Mouse (Mus musculus): ENCODE measurements around the gene Zbtb17. TPM values are rescaled to one million over a fixed set of nuclear protein-coding genes. Genes with fewer than 3 reads are reported as not detected.

Gene Zbtb17
- polyA plus RNA-seq, 1 experiment from 2014 or later, result 19.8 TPM

GRCm38 (mm10) chr4:141514179-141514641 lies 69.8 kb downstream of the Zbtb17 start:
- POLR2A ChIA-PET, result no interaction called here
- no peak for DNase-seq (ENCODE audit: low read depth, low spot score)
- TF ChIP-seq CTCF (IDR thresholded peaks at IDR 0.05), result no peak
- CTCF ChIA-PET, result no interaction called here
- no peaks in the 10 kb centered on the region for H3K27me3 ChIP-seq
- ATAC-seq, result no peak
- in situ Hi-C loops (cut with MboI; ENCODE audit: low pct_unique_long_range_greater_than_20kb), result no loop called here

Other genes with a start within 250 kb of the Zbtb17 start
- gene Rsg1, start 230.7 kb upstream of the Zbtb17 start, polyA plus RNA-seq (2021), result 1.9 TPM
- gene Arhgef19, start 205.2 kb upstream of the Zbtb17 start, polyA plus RNA-seq (2021), result 4.8 TPM
- 59.1 TPM for gene Epha2, start 143.4 kb upstream of the Zbtb17 start, polyA plus RNA-seq (2021)
- 0.60 TPM for gene Fam131c, start 76.4 kb upstream of the Zbtb17 start, polyA plus RNA-seq (2021)
- 0.12 TPM for gene Clcnka, start 45.9 kb upstream of the Zbtb17 start, polyA plus RNA-seq (2021)
- gene Clcnkb, start 28.6 kb upstream of the Zbtb17 start, polyA plus RNA-seq (2021), result 1.2 TPM
- gene Hspb7, start 23.9 kb upstream of the Zbtb17 start, polyA plus RNA-seq (2021), result 0.24 TPM
- 0.06 TPM for gene Srarp, start 8.5 kb upstream of the Zbtb17 start, polyA plus RNA-seq (2021)
- 31.8 TPM for gene Spen, start 93.9 kb downstream of the Zbtb17 start, polyA plus RNA-seq (2021)
- 90.1 TPM for gene Fblim1, start 161.4 kb downstream of the Zbtb17 start, polyA plus RNA-seq (2021)
- 0.05 TPM for gene Tmem82, start 174.0 kb downstream of the Zbtb17 start, polyA plus RNA-seq (2021)
- 0.15 TPM for gene Slc25a34, start 179.2 kb downstream of the Zbtb17 start, polyA plus RNA-seq (2021)
- 37.0 TPM for gene Plekhm2, start 220.2 kb downstream of the Zbtb17 start, polyA plus RNA-seq (2021)
- 4.7 TPM for gene Rsc1a1, start 240.9 kb downstream of the Zbtb17 start, polyA plus RNA-seq (2021)

All from Patski (cell line).